Mouse (Mus musculus) bone marrow macrophage, adult 2 months (primary cell): ENCODE data around the gene Scrg1.
"Not testable (repeated sequence)": the region's sequence is repeated elsewhere in the genome, so short reads cannot be mapped to it uniquely, and the experiment has no call there.

Experiments
- CTCF ChIP-seq: IDR thresholded peaks from 2 replicates; pipeline ENCODE4 v1.5.1; 2012; ENCODE audit warnings: low read depth, mild to moderate bottlenecking, low read length, moderate library complexity
- POLR2A ChIP-seq: IDR thresholded peaks from 2 replicates; pipeline ENCODE4 v1.6.1; 2012; ENCODE audit warnings: mild to moderate bottlenecking, low read depth, low read length, borderline replicate concordance

GRCm38 (mm10) chr8:57505500-57505899 is 49.8 kb downstream of the Scrg1 start:
- not testable (repeated sequence) for TF ChIP-seq CTCF, POLR2A
